ENCODE assay signal across 9 mouse cellular contexts in genomic region chr8:122473911-122474421, GRCm38 (mm10). TPM values are rescaled to one million over a fixed set of nuclear protein-coding genes. Genes with fewer than 3 reads are reported as not detected.
A peak's percentile ranks its signal among the peaks of the same experiment; 100 is the strongest.
DNase-seq lines count a peak whose midpoint lies in the region; ATAC-seq and TF ChIP-seq lines count a peak whose summit lies in the region.
"Had no signal": no experiment of that assay in that cellular context is flagged by ENCODE, and none has a peak within 500 bp of the region (broad histone marks: within the 10 kb centered on the region; RNA-seq: fewer than 3 reads in every experiment).

No protein-coding gene starts in this region.

- ATAC-seq in midbrain, postnatal 0 days (ENCODE audit: low FRiP score): no peak
- ATAC-seq in lung, embryonic 15.5 days (ENCODE audit: borderline replicate concordance, extremely low read depth, low FRiP score, low TSS enrichment): no peak
- no peak for ATAC-seq in kidney, embryonic 16.5 days (ENCODE audit: low FRiP score, low TSS enrichment)

- 94% methylated on average over 8 of the region's 8 CpGs for WGBS in midbrain, embryonic 10.5 days
- WGBS in midbrain, postnatal 0 days: 94% methylated on average over 8 of the region's 8 CpGs
- 81% methylated on average over 8 of the region's 8 CpGs for WGBS in lung, embryonic 15.5 days
- 92% methylated on average over 8 of the region's 8 CpGs for WGBS in kidney, embryonic 16.5 days

- H3K4me1 ChIP-seq in midbrain, embryonic 10.5 days: peaks cover 31% of the 10 kb centered on the region
- H3K4me1 ChIP-seq in midbrain, postnatal 0 days (ENCODE audit: insufficient read depth, low read length): peaks cover 14% of the 10 kb centered on the region
- no peaks in the 10 kb centered on the region; the same call in 1 of the 2 replicates for H3K4me1 ChIP-seq in brown adipose tissue, adult 24 weeks (ENCODE audit: control insufficient read depth, insufficient read depth, insufficient read length, low read length)
- peaks cover 22% of the 10 kb centered on the region for H3K4me1 ChIP-seq in lung, embryonic 15.5 days
- peaks cover 20% of the 10 kb centered on the region for H3K4me1 ChIP-seq in kidney, embryonic 16.5 days (ENCODE audit: insufficient read depth, low read length)

- no peak overlapping the region for H3K27ac ChIP-seq in midbrain, embryonic 10.5 days (replicated peaks)
- H3K27ac ChIP-seq in midbrain, postnatal 0 days (ENCODE audit: low read depth, low read length): no peak overlapping the region
- H3K27ac ChIP-seq in brown adipose tissue, adult 24 weeks (replicated peaks; ENCODE audit: low read depth, low read length): peak overlapping the region; percentile 24; the same call in 1 of the 2 replicates
- H3K27ac ChIP-seq in lung, embryonic 15.5 days: no peak overlapping the region
- H3K27ac ChIP-seq in kidney, embryonic 16.5 days (ENCODE audit: low read length): no peak overlapping the region

- no peak for DNase-seq in midbrain, embryonic 10.5 days (ENCODE audit: low spot score)
- no peak for DNase-seq in midbrain, postnatal 0 days (ENCODE audit: low spot score)
- peak; percentile 76 to 84 for DNase-seq in thymus, postnatal 10 days (ENCODE audit: low spot score in 2 of 2)
- no peak for DNase-seq in gastrocnemius, postnatal 4 days (ENCODE audit: low spot score in 2 of 2)

- no peak overlapping the region for H3K4me2 ChIP-seq in midbrain, postnatal 0 days (ENCODE audit: low read depth, low read length, poor library complexity, severe bottlenecking)
- H3K4me2 ChIP-seq in lung, embryonic 15.5 days: 0 out of 2 replicates have a peak overlapping the region, but pooled peaks have one; percentile 90
- H3K4me2 ChIP-seq in kidney, embryonic 16.5 days (replicated peaks; ENCODE audit: low read depth, low read length): no peak overlapping the region

- peak overlapping the region; percentile 18; the same call in 1 of the 2 replicates for H3K4me3 ChIP-seq in midbrain, embryonic 10.5 days
- no peak overlapping the region for H3K4me3 ChIP-seq in midbrain, postnatal 0 days (ENCODE audit: low read depth, low read length)
- H3K4me3 ChIP-seq in brown adipose tissue, adult 24 weeks (ENCODE audit: insufficient read depth, low read depth, low read length): no peak overlapping the region
- H3K4me3 ChIP-seq in lung, embryonic 15.5 days: no peak overlapping the region
- H3K4me3 ChIP-seq in kidney, embryonic 16.5 days (ENCODE audit: low read length): no peak overlapping the region

- no peaks in the 10 kb centered on the region for H3K27me3 ChIP-seq in midbrain, embryonic 10.5 days (ENCODE audit: low read depth, poor library complexity, severe bottlenecking)
- H3K27me3 ChIP-seq in midbrain, postnatal 0 days (ENCODE audit: insufficient read depth, low read length): no peaks in the 10 kb centered on the region
- no peaks in the 10 kb centered on the region for H3K27me3 ChIP-seq in lung, embryonic 15.5 days
- no peaks in the 10 kb centered on the region for H3K27me3 ChIP-seq in kidney, embryonic 16.5 days (ENCODE audit: insufficient read depth, low read length)

- H3K9ac ChIP-seq in midbrain, postnatal 0 days (replicated peaks; ENCODE audit: low read length, poor library complexity, severe bottlenecking): no peak overlapping the region
- no peak overlapping the region for H3K9ac ChIP-seq in lung, embryonic 15.5 days
- H3K9ac ChIP-seq in kidney, embryonic 16.5 days (replicated peaks; ENCODE audit: low read length): no peak overlapping the region

- peaks cover 59% of the 10 kb centered on the region for H3K36me3 ChIP-seq in midbrain, embryonic 10.5 days
- H3K36me3 ChIP-seq in midbrain, postnatal 0 days (ENCODE audit: insufficient read depth, low read length): peaks cover 42% of the 10 kb centered on the region
- 0 out of 2 replicates have a peak, but pooled peaks cover 7% of the 10 kb centered on the region for H3K36me3 ChIP-seq in lung, embryonic 15.5 days
- H3K36me3 ChIP-seq in kidney, embryonic 16.5 days (ENCODE audit: insufficient read depth, low read length): peaks cover 13% of the 10 kb centered on the region

- no peaks in the 10 kb centered on the region for H3K9me3 ChIP-seq in midbrain, embryonic 10.5 days (replicated peaks)
- H3K9me3 ChIP-seq in midbrain, postnatal 0 days (ENCODE audit: low read length): no peaks in the 10 kb centered on the region
- H3K9me3 ChIP-seq in lung, embryonic 15.5 days: no peaks in the 10 kb centered on the region
- H3K9me3 ChIP-seq in kidney, embryonic 16.5 days (ENCODE audit: low read length): no peaks in the 10 kb centered on the region

- TF ChIP-seq CTCF in midbrain, postnatal 0 days (IDR thresholded peaks at IDR 0.05): no peak

RNA-seq across cellular contexts. Expression of gene Rnf166, which starts 1.9 kb away (rescaled TPM):
- polyA plus RNA-seq in midbrain, embryonic 10.5 days (2016; fragmentation: Nextera tagmentation; extraction: Ambion mirVana): 31.7 and 35.6 TPM in 2 replicates
- 26.4 and 40.8 TPM in 2 replicates for total RNA-seq in midbrain, postnatal 0 days (2014; rRNA removed)
- polyA plus RNA-seq in midbrain, postnatal 0 days (2015; fragmentation: Nextera tagmentation; extraction: Ambion mirVana): 25.1 and 26.5 TPM in 2 replicates
- polyA plus RNA-seq in brown adipose tissue, adult 24 weeks (2012; ENCODE audit: insufficient read depth, insufficient read length, missing spikeins): 19.0 and 28.7 TPM in 2 replicates
- 40.5 and 43.9 TPM in 2 replicates for polyA plus RNA-seq in lung, embryonic 15.5 days (2015; fragmentation: Nextera tagmentation; extraction: Ambion mirVana)
- 39.3 and 46.0 TPM in 2 replicates for polyA plus RNA-seq in kidney, embryonic 16.5 days (2015; fragmentation: Nextera tagmentation; extraction: Ambion mirVana)
- 10 to 100 TPM; 36.9 to 40.1 TPM for total RNA-seq in gastrocnemius, postnatal 4 days (2021)

RNA-seq across cellular contexts. Expression of gene Ctu2, which starts 2.0 kb away (rescaled TPM):
- 71.5 and 72.6 TPM in 2 replicates for polyA plus RNA-seq in midbrain, embryonic 10.5 days (2016; fragmentation: Nextera tagmentation; extraction: Ambion mirVana)
- total RNA-seq in midbrain, postnatal 0 days (2014; rRNA removed): 37.7 and 52.6 TPM in 2 replicates
- polyA plus RNA-seq in midbrain, postnatal 0 days (2015; fragmentation: Nextera tagmentation; extraction: Ambion mirVana): 95.0 and 99.5 TPM in 2 replicates
- polyA plus RNA-seq in brown adipose tissue, adult 24 weeks (2012; ENCODE audit: insufficient read depth, insufficient read length, missing spikeins): 13.8 and 15.1 TPM in 2 replicates
- polyA plus RNA-seq in lung, embryonic 15.5 days (2015; fragmentation: Nextera tagmentation; extraction: Ambion mirVana): 38.3 and 46.8 TPM in 2 replicates
- 46.5 and 48.0 TPM in 2 replicates for polyA plus RNA-seq in kidney, embryonic 16.5 days (2015; fragmentation: Nextera tagmentation; extraction: Ambion mirVana)
- 10 to 100 TPM; 18.3 to 18.9 TPM for total RNA-seq in gastrocnemius, postnatal 4 days (2021)

RNA-seq across cellular contexts. Expression of gene Snai3, which starts 13.4 kb away (rescaled TPM):
- polyA plus RNA-seq in midbrain, embryonic 10.5 days (2016; fragmentation: Nextera tagmentation; extraction: Ambion mirVana): 0.07 TPM in 1 of 2 replicates, not detected in the other
- not detected in 2 replicates for total RNA-seq in midbrain, postnatal 0 days (2014; rRNA removed)
- polyA plus RNA-seq in midbrain, postnatal 0 days (2015; fragmentation: Nextera tagmentation; extraction: Ambion mirVana): not detected in 2 replicates
- not detected in 2 replicates for polyA plus RNA-seq in brown adipose tissue, adult 24 weeks (2012; ENCODE audit: insufficient read depth, insufficient read length, missing spikeins)
- polyA plus RNA-seq in lung, embryonic 15.5 days (2015; fragmentation: Nextera tagmentation; extraction: Ambion mirVana): 1.1 and 1.2 TPM in 2 replicates
- polyA plus RNA-seq in kidney, embryonic 16.5 days (2015; fragmentation: Nextera tagmentation; extraction: Ambion mirVana): 0.75 and 0.77 TPM in 2 replicates
- total RNA-seq in gastrocnemius, postnatal 4 days (2021): 1 to 10 TPM; 4.9 to 7.7 TPM
- total RNA-seq: adrenal gland, postnatal 14 days had no signal
- polyA plus RNA-seq: neural tube, embryonic 14.5 days had no signal

RNA-seq across cellular contexts. Expression of gene Mvd, which starts 30.7 kb away (rescaled TPM):
- polyA plus RNA-seq in midbrain, embryonic 10.5 days (2016; fragmentation: Nextera tagmentation; extraction: Ambion mirVana): 60.3 and 60.7 TPM in 2 replicates
- 57.1 and 94.5 TPM in 2 replicates for total RNA-seq in midbrain, postnatal 0 days (2014; rRNA removed)
- polyA plus RNA-seq in midbrain, postnatal 0 days (2015; fragmentation: Nextera tagmentation; extraction: Ambion mirVana): 62.1 and 66.8 TPM in 2 replicates
- 10.0 and 16.3 TPM in 2 replicates for polyA plus RNA-seq in brown adipose tissue, adult 24 weeks (2012; ENCODE audit: insufficient read depth, insufficient read length, missing spikeins)
- polyA plus RNA-seq in lung, embryonic 15.5 days (2015; fragmentation: Nextera tagmentation; extraction: Ambion mirVana): 24.3 and 24.7 TPM in 2 replicates
- 36.4 and 36.6 TPM in 2 replicates for polyA plus RNA-seq in kidney, embryonic 16.5 days (2015; fragmentation: Nextera tagmentation; extraction: Ambion mirVana)
- 10 to 100 TPM; 14.7 to 18.4 TPM for total RNA-seq in gastrocnemius, postnatal 4 days (2021)

RNA-seq across cellular contexts. Expression of gene Cyba, which starts 41.2 kb away (rescaled TPM):
- polyA plus RNA-seq in midbrain, embryonic 10.5 days (2016; fragmentation: Nextera tagmentation; extraction: Ambion mirVana): 75.8 and 80.9 TPM in 2 replicates
- total RNA-seq in midbrain, postnatal 0 days (2014; rRNA removed): 23.1 and 27.7 TPM in 2 replicates
- 35.6 and 40.4 TPM in 2 replicates for polyA plus RNA-seq in midbrain, postnatal 0 days (2015; fragmentation: Nextera tagmentation; extraction: Ambion mirVana)
- 15.3 and 16.5 TPM in 2 replicates for polyA plus RNA-seq in brown adipose tissue, adult 24 weeks (2012; ENCODE audit: insufficient read depth, insufficient read length, missing spikeins)
- polyA plus RNA-seq in lung, embryonic 15.5 days (2015; fragmentation: Nextera tagmentation; extraction: Ambion mirVana): 208 and 215 TPM in 2 replicates
- 385 and 421 TPM in 2 replicates for polyA plus RNA-seq in kidney, embryonic 16.5 days (2015; fragmentation: Nextera tagmentation; extraction: Ambion mirVana)
- total RNA-seq in gastrocnemius, postnatal 4 days (2021): 10 to 100 TPM; 51.7 to 64.2 TPM

Comparison
In these comparisons a context has a peak if more than half of its experiments do, and no peak if none do; other contexts are left out.
1. DNase-seq: peak in thymus, postnatal 10 days (2 of 2); none in midbrain, embryonic 10.5 days (single experiment), midbrain, postnatal 0 days (single experiment) and gastrocnemius, postnatal 4 days (0 of 2).